Mouse (Mus musculus) frontal cortex, postnatal 14 days (tissue): ENCODE measurements around the gene Nuak2.

ENCODE experiments used
- DNase-seq, 2 experiments: peaks; one replicate each; pipeline ENCODE4 v3.0.0; 2022; ENCODE audit warnings: low spot score in 2 of 2

The Nuak2 gene

DNA sequence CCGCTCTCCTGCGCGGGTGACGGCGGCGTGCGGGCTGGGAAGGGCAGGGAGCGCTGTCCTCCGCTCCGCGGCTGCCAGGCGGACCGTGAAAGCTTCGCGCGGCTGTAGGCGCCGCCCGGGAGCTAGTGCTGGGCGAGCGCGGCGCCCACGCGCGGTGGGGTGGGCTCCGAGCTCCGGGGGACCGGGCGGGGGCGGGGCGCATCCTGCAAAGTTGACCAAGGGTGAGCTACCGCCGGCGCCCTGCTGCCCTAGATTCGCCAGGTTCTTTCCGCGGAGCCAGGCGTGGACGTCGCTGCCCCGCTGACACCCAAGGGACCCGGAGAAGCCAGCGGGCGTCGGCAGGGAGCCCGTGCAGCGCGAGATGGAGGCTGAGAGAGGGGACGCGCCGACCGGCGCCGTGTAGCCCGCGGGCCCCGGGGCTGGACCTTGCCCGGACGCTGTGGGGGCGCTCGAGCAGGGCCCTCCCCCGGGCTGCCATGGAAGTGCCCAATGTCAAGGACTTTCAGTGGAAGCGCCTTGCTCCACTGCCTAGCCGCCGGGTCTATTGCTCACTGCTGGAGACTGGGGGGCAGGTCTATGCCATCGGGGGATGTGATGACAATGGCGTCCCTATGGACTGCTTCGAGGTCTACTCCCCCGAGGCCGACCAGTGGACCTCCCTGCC lies 17.0 kb upstream of the Nuak2 start:
- DNase-seq, result no peak

DNA sequence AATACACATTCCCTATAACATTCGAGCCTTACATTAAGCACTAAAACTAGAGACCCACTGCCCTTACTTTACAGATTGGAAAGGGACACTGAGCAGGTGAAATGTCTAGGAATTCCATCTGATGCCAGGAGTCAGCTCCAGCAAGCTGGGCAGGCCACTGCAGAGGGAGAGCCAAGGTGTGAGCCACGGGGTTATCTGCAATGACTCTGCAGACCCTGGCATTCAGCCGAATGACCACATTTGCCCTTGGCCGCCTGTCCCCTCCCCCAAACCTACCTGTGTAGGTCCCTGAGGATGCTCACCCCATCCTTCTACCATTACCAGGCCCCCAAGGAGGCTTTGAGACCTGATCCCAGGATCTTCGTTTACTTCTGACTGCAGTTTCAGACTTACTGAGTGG lies 16.2 kb upstream of the Nuak2 start:
- no peak for DNase-seq

DNA sequence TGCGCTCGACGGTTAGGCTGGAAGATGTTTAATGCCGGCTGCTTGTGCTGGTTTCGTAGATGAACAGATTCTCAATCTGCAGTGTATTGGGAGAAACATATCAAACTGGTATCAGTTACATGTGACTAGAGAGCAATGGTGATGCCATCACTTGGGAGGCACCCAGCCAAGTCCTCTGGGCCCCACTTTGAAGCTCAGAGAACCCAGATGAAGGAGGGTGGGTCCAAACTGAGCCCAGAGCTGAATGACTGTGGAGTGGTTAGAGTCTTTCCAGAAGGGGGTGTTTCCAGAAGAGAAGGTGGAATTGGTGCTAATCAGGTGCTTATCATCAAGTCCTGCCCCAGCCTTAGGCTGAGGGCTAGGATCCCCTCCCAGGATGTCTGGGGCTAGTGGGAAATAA lies 14.7 kb upstream of the Nuak2 start:
- no peak for DNase-seq

DNA sequence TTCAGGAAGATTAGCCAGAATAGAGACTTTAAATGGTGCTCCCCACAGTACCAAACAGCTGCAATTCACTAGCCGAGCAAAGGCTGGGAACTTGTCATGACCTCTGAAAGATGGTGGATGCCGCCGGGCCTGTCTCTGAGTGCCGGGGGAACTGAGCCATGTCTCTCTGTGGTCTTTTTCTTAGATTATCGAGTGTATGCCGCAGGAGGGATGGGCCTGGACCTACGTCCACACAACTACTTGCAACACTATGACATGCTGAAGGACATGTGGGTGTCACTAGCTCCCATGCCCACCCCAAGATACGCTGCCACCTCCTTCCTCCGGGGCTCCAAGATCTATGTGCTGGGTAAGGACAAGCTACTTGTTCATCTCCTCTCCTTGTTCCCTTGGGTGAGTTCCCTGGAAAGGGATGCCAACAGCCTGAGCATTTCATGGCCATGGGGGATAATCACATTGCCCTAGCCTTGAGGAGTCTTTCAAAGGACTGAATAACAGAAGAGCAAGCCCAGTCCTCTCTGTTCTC lies 13.5 kb upstream of the Nuak2 start:
- no peak for DNase-seq

DNA sequence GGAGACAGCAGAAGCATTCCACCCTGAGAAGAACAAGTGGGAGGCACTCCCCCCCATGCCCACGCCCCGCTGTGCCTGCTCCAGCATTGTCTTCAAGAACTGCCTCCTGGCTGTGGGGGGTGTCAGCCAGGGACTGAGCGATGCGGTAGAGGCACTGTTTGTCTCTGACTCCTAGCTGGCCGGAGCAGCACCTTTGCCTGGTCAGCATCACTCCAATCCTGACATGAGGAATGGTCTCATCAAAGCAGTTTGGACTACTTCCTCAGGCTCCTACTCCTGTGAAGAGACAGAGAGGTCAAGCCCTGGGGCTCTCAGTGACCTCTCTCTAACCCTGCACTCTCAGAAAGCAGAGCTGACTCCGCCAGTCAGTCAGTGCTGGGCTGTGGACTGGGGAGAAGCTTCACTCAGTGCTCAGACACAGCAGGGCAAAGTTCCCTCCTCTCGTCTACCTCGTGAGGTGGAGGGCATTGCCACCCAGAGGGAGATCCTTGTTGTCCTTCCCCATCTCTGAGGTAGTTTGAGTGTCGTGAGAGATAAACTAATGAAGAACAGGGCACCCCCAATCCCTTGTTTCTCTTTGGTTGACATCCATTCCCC lies 11.2 kb upstream of the Nuak2 start:
- DNase-seq, result no peak

DNA sequence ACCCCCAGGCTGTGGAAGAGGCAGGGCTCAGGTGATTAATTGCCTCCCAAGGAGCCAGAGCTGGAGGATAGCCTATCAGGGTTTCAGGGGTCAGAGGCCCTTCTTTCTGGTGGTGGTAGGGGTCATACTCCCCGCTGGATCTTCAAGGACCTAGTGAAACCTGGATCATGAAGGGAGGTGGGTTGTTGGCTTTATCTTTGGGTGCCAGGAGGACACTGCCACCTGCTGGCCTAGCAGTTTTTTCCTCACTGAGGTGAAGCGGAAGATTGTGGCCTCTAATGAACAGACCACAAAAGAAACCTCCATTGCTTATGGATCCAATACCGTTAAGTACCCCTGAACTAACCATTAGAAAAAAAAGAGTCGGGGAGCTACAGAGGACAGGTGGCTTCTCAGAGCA lies 9.8 kb upstream of the Nuak2 start:
- peak in 1 of 2 experiments; percentile 42 for DNase-seq

DNA sequence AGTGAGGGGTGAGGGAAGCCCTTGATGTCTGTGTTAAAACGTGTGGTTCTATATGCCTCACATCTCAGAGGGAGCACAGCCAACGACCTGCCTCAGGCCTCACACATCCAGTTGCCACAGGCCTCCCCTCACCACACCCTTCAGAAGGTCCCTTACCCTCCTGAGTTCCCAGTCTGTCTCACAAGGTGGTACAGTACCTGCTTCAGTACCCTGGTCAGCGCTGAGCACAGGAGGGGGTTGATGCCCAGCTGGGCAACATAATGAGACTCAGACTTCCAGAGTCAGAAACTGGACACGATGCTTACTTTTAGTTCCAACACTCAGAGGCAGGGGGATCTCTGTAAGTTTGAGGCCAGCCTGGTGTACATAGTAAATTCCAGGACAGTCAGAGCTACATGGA lies 9.1 kb upstream of the Nuak2 start:
- no peak for DNase-seq

DNA sequence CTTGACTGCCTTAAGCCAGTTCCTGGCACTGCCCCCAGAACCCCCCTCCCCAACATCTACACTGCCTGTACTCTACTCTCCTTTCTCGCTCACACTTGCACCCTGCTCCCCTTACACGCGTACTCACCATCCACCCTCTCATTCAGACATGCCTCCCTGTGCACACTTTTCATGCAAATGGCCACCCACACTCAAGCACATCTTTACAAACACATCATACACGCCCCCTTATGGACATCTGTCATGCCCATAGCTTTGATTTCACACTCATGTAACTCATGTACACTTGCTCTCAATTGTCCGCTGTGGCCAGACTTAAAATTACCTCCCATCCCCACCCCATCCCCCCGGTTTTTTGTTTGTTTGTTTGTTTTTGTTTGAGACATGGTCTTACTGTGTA lies 8.0 kb upstream of the Nuak2 start:
- DNase-seq, result no peak

DNA sequence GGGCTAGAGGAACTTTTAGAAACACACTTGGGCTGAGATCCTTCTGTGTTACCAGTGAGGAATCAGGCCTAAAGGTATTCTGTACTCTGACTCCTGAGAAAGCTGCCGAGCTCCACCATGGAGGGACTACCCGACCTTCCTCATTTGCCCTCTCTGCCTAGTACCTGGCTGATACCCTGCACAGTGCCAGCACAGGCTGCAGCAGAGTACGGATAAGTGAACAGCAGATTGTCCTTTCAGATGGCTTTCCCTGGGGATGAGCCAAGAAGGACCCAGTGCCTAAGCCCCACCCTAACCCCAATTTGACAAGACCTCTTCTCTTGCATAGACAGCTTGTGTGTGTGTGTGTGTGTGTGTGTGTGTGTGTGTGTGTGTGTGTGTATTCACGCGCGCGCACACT lies 7.3 kb upstream of the Nuak2 start:
- DNase-seq, result no peak

DNA sequence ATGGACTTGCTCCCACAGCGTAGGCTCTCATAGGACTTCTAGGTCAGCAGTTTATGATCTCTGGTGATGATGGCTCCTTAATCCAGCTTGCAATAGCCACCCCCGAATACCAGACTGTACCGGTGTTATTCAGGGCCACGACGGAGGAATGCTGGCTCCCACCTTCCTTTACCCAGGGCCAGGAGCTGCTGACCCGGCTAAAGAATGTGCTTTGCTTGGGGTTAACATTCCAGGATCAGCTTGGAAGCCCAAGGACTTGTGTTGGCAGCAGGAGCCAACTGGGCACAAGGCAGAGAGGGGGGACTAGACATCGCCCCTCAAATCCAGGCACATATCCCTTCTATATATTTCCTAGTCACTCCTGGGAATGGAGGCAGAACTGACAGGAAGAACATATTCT lies 5.2 kb upstream of the Nuak2 start:
- no peak for DNase-seq

DNA sequence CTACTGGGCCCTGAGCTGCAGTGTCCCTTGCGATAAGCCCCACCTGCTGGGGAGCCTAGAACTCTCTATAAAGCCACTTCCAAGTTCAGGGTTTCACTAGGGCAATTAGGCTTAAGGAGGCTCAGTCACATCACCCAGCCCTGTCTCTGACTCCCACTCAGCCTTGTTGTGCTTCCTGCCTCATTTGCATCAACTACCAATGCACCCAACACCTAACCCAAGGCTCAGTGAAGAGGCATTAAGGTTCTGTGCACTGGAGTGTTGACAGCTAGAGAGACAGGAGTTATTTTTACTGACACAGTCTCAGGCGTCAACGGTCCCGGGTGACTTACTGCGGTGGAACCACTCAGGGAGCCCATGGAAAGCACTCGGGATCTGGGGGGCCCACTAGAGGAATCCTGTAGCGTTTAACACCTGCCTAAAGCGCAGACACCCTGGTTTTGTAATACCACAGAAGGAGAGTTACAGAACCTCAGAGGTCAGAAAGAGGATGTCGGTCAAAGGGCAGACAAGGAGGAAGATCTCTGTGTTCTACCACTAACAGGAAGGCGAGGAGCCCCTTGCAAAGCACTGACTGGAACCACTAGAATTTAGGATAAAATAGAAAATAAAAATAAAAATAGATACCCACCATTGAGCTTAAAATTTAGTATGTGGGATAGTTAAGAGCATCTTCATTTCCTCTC lies 4.6 kb upstream of the Nuak2 start:
- no peak for DNase-seq

DNA sequence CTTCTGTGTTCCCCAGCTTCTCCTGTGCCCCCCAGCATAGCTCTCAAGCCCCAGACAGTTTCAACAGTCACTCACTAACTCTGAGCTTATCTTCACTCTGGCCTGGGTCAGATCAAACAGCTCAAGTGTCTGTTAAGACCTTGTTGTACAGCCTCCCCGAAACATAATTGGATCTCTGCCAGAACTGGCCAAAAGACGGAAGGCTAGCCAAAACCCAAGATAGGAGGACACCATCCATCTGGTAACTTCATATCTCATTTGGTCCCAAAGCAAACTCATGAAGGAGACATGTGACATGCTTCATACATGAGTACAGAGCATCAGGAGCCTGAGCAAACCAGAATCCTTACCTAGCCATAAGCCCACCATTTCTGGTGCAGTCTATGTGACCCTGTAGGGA lies 3.9 kb upstream of the Nuak2 start:
- no peak for DNase-seq

DNA sequence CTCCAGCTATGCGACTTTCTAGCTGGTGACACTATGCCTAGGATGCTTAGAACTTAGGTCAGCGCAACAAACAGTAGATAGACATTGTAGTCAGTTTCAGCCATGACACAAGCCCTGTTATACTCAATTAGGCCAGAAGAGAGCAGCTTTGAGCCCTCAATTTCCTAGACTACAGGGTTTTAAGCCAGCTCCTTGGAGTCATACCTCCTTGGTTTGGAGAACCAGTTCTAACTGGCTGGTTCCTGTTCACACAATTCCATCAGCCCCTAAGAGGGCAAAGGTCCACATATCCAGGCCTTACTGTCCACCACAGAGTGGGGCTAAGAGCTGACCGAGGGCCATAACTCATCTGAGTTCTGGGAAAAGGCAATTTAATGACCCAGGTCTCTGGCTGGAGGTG lies 3.2 kb upstream of the Nuak2 start:
- DNase-seq, result peak in 1 of 2 experiments; percentile 36

DNA sequence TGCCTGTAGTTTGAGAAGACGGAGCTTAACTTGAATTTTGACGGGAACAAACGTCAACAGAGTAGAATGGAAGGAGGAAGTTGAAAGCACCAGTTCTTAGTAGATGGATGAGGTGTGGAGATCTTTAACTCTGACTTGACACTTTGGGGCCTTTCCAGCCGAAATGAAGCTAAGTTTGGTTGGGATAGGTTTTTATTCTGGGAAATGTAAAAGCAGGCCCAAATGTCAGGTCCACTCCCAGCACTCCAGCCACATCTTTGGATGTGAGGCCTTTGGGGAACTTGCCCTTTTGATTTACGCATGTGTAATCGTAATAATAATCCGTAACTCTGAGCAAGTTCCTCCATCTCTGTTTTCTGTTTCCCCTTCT lies 684 bp downstream of the Nuak2 start:
- no peak for DNase-seq

DNA sequence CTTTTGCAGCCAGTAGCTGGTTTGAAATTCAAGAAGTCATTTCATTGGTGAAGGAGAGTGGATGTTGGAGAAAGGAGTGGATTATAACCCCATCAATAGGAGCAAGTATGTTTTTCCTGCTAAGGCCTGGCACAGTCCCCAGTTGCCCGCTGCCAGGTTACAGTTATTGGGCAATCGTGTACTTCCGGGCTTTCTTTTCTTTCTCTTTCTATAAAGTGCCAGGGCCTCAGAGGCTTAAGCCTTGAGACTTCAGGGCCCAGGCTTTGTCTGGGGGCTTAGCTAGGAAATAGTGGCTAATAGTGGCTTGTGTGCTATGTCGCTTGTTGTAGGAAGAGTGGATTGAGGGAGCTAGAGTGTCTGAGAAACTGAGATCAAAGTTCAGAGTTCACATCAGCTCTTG lies 1.5 kb downstream of the Nuak2 start:
- no peak for DNase-seq

DNA sequence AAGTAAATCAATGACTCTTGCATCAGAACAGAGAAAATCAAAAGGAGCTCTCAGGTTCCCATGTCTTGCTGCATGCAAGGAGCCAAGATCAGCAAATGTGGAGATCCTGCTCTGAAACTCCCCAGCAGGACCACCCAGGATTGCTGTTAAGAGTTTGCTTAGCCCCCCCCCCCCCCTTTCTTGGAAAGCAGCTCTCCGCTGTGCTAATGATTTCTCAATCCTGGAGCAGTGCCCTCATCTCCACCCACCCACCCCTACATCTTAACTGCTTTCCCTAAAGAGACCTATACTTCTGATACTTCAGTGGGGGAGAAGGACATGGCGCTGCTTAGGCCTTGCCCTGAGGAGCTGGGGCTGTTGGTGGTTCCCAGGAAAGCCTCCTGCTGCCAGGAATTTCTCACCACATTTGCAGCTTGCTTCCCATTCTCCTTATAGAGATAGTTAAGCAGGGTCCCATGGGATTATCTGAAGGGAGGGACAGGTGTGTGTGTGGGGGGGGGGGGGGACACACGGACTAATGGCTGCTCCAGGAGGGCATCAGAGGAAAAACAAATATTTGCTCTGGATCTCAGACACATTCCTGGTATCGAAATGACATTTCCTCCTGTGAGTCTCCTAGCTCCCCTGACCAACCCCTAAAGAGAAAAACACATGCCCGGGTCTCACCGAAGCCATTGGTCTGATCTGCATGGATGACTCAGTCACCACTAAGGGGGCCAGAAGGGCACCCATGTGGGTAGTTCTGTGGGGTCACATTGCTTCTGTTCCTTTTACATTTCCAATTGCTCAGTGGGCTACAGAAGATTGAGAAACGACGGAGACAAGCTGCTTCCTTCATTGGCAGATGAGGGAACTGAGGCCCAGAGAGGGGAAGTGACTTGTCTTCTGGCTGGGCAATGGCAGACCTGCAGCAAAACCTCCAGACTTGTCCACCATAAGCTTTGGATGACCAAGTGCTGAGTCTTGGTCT lies 2.3 kb downstream of the Nuak2 start:
- no peak for DNase-seq

DNA sequence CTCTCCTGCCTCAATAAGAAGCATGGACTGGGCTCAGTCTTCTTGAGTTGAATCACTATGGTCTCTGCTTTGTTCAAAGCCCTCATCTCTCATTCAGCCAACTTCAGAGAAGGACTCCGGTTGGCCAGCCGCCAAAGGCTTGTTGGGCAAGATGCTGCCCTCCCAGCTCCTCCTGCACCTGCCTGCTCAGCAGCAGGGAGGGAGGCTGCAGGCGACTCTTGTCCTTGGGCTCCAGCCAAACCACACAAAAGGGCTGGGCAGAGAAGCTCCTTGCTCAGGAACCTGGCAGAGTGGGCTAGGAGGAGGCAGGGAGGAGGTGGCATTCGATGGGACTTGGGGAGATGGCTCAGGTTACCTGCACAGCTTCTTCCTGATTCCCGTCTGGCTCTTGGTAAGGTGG lies 3.3 kb downstream of the Nuak2 start:
- DNase-seq, result no peak

DNA sequence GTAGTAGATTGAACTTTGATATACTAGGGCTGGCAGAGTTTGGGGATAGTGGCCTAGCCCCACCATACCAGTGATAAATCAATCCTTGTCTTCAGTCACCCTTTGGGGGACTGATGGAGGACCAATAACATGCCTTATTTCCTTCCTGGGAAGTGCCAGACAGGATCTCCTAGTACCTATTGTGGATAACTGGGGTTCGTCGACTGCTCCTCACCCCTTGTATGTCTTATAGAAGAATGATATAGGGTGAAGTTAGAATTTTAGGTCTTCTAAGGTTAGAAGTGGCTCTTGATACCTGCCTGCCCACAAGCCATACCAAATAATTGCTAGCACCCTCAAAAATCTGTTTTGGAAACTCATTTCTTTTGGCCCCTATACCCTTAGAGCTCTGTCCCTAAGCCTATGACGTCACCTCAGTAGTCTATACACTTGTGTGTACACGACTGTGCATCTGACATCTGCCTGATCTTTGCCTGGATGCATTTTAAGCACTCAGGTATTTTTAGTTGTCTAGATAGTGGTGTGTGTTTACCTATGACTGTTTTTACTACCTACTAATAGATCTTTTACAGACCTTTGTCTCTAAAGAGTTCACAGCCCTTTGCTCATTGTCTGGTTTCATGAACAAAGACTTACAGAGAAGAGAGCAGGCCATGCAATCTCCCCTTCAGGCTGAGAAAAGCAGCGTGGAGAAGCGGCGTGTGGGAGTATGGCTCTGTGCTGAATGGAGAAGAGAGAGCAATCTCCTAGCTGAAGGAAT lies 6.1 kb downstream of the Nuak2 start:
- no peak for DNase-seq

DNA sequence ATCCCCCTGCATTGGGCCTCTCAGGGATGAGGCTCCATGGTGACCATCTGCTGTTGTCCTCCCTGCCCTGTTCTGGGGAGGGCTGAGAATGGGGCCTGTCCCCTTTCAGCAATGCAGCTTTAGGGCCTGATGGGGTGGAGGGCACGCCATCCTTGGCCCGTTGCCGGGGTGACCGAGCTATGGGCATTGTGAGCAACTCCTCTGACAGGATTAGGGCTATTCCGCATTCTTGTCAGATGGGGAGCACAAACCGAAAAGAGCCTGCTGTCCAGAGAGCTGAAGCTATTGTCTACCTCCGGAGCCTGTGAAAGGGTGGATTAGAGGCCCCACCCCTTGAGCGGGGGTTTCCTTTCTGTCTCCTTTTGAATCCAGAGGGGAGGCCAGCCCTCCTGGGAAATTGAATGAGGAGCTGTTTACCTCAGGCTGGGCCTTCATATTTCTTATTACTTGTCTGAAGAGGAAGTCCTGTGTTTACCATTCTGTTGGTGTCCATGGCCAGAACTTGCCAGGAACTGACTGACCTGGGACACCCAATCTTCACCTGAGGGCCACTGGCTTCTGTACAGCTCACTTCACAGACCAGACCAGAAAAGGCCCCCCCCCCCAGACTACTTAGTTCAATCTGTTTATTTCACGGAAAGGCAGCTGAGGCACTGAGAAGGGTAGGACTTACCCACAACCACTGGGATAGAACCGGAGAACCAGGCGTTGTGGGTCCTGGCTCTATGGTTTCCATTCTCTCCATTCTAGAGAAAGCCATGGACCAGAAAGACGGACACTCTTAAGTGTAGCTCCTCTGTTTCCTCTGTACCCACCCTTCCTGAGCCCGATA lies 7.0 kb downstream of the Nuak2 start:
- DNase-seq, result no peak

DNA sequence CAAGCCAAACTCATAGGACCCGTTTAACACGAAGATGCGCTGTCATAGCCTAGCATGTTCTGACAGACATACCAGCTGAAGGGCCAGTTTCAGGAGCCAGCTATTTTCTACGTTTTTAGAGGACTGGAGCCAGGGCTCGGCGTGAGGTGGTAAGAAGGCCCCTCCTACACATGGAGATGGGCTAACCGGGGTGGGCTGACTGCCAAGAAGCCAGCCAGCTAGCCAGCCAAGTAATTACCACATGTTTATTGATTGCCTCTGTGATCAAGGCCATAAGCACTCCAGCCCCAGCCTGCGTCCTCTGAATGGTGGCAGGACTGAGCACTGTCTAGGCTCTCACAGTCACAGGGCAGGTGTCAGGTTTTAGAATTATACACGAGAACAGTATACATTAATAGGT lies 10.9 kb downstream of the Nuak2 start:
- DNase-seq, result no peak
